Mouse (Mus musculus) neural tube, embryonic 11.5 days (tissue): ENCODE measurements around the gene Asb16. TPM values are rescaled to one million over a fixed set of nuclear protein-coding genes. Genes with fewer than 3 reads are reported as not detected.
A peak's percentile ranks its signal among the peaks of the same experiment; 100 is the strongest.

Source experiments
- ATAC-seq: fragments of 200-750 bp; cut with Nextera tagmentation; 2 replicates; pipeline ENCODE4 v1.8.0; 2017; ENCODE audit warnings: moderate number of reproducible peaks, mild to moderate bottlenecking, moderate TSS enrichment, moderate library complexity; ENCODE audit not compliant: insufficient read depth, low FRiP score, low TSS enrichment
- DNase-seq: peaks from one replicate; pipeline ENCODE4 v3.0.0-alpha.2; 2015; ENCODE audit warnings: low spot score
- H3K27ac ChIP-seq: fragments of 300-500 bp; sonication (generic); 2 replicates; pipeline ENCODE4 v1.5.1; 2014; ENCODE audit warnings: low read depth, mild to moderate bottlenecking, low read length
- H3K27me3 ChIP-seq: fragments of 300-500 bp; sonication (generic); 2 replicates; pipeline ENCODE4 v1.6.1; 2014; ENCODE audit warnings: mild to moderate bottlenecking, low read length, mixed read lengths; ENCODE audit not compliant: control insufficient read depth, insufficient read depth
- H3K36me3 ChIP-seq: fragments of 300-500 bp; sonication (generic); 2 replicates; pipeline ENCODE4 v1.6.1; 2014; ENCODE audit warnings: mild to moderate bottlenecking, low read length, moderate library complexity, mixed read lengths; ENCODE audit not compliant: control insufficient read depth, insufficient read depth
- H3K4me1 ChIP-seq: fragments of 300-500 bp; sonication (generic); 2 replicates; pipeline ENCODE4 v1.6.1; 2014; ENCODE audit warnings: low read length, mixed read lengths; ENCODE audit not compliant: control insufficient read depth, insufficient read depth
- H3K4me2 ChIP-seq: fragments of 300-500 bp; sonication (generic); 2 replicates; pipeline ENCODE4 v1.6.1; 2014; ENCODE audit warnings: low read depth, mild to moderate bottlenecking, moderate library complexity
- H3K4me3 ChIP-seq: fragments of 300-500 bp; sonication (generic); 2 replicates; pipeline ENCODE4 v1.5.1; 2014; ENCODE audit warnings: low read depth, low read length
- H3K9ac ChIP-seq: fragments of 300-500 bp; sonication (generic); 2 replicates; pipeline ENCODE4 v1.6.1; 2014; ENCODE audit warnings: mild to moderate bottlenecking, low read length
- H3K9me3 ChIP-seq: fragments of 300-500 bp; sonication (generic); 2 replicates; pipeline ENCODE4 v1.6.1; 2016; ENCODE audit warnings: low read length; ENCODE audit not compliant: control insufficient read depth
- WGBS: fragments of 180-500 bp; shearing (Covaris S2); extraction: QIAGEN DNeasy Blood & Tissue Kit; methylation state at CpG from one replicate; pipeline ENCODE4 v1.1.7; 2014; 5-methylcytosine and 5-hydroxymethylcytosine counted together
- microRNA-seq: library from miRNA; unstranded; fragments of <30 nt; microRNA quantifications from one replicate; pipeline ENCODE4, GENCODE M21; 2016
- polyA plus RNA-seq: library from polyadenylated mRNA; unstranded; fragments of >200 nt; fragmentation: Nextera tagmentation; extraction: Ambion mirVana; gene quantifications from 2 replicates; pipeline ENCODE4 v1.2.1, GENCODE M21; 2014

Asb16 gene
- polyA plus RNA-seq, 1 experiment from 2014 or later = not detected

GRCm38 (mm10) chr11:102320686-102321005, 52.1 kb downstream of the Asb16 start:
- DNase-seq (no peak), ATAC-seq (no peak)
- Histone ChIP-seq H3K9me3 (no peaks in the 10 kb centered on the region), H3K4me3 (peak overlapping the region; percentile 100), H3K4me2 (peak overlapping the region; percentile 80), H3K27ac (peak overlapping the region; percentile 99), H3K4me1 (peaks cover 14% of the 10 kb centered on the region), H3K36me3 (no peaks in the 10 kb centered on the region), H3K9ac (peak overlapping the region; percentile 100), H3K27me3 (no peaks in the 10 kb centered on the region; the same call in 1 of the 2 replicates)
- 18% methylated on average over 10 of the region's 10 CpGs for WGBS

GRCm38 (mm10) chr11:102321931-102322330, 53.4 kb downstream of the Asb16 start:
- Histone ChIP-seq H3K4me1 (peaks cover 6% of the 10 kb centered on the region), H3K4me2 (no peak overlapping the region), H3K4me3 (no peak overlapping the region), H3K27me3 (no peaks in the 10 kb centered on the region; the same call in 1 of the 2 replicates), H3K27ac (no peak overlapping the region), H3K9ac (no peak overlapping the region), H3K36me3 (no peaks in the 10 kb centered on the region), H3K9me3 (no peaks in the 10 kb centered on the region)
- no peak for DNase-seq
- WGBS = 83% methylated on average over 6 of the region's 6 CpGs
- no peak for ATAC-seq

DNA sequence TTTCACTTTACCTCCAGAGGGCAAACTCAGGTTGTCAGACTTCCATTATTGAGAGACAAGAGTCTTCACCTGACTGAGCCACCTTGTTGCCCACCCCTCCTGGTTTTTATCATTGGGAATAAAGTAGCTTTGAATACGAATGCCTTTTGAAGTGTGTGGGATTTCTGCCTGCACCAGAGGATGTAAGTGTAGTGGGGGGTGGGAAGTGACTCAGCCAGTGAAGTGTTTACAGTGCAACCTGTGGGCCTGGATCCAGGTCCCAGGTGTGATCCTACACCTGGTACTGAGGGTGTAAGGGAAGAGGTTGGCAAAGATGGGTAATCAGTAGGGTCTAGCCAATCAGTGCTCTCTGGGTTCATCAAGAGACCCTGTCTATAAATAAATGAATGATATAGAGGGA, 55.0 kb downstream of the Asb16 start:
- no peak for DNase-seq
- WGBS = 71% methylated on average over 1 of the region's 1 CpGs

DNA sequence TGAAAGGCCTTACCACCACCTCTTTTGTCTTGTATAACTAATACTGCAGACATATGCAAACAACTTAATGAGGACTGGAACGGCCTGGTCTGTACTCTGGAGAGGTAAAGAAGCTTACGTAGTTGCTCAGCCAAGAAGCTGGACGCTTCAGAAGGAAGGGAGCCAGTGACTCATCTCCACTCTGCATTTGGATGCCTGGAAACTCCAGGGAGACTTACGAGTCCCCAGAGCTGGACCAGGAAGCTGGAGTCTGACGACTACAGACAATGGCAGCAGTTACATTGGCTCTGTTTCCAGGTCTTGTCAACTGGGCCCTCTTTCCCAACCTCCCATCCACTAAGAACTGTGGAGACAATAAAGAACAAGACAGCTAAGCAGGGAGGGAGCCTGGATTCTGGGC, 58.7 kb downstream of the Asb16 start:
- ATAC-seq (no peak), DNase-seq (no peak)
- H3K9ac ChIP-seq = no peak overlapping the region
- no peak overlapping the region for H3K27ac ChIP-seq
- H3K4me2 ChIP-seq = no peak overlapping the region
- no peaks in the 10 kb centered on the region for H3K9me3 ChIP-seq
- 66% methylated on average over 5 of the region's 5 CpGs for WGBS
- no peak overlapping the region for H3K4me3 ChIP-seq
- H3K36me3 ChIP-seq = no peaks in the 10 kb centered on the region
- H3K27me3 ChIP-seq = no peaks in the 10 kb centered on the region
- H3K4me1 ChIP-seq = no peaks in the 10 kb centered on the region

More for the DNA sequence above, 55.0 kb downstream of the Asb16 start:
- H3K36me3 ChIP-seq = no peaks in the 10 kb centered on the region
- no peak overlapping the region for H3K4me3 ChIP-seq
- H3K9me3 ChIP-seq = no peaks in the 10 kb centered on the region
- no peak overlapping the region for H3K4me2 ChIP-seq
- no peak overlapping the region for H3K27ac ChIP-seq
- no peak for ATAC-seq
- no peak overlapping the region for H3K9ac ChIP-seq
- H3K4me1 ChIP-seq = peaks cover 6% of the 10 kb centered on the region
- H3K27me3 ChIP-seq = no peaks in the 10 kb centered on the region; the same call in 1 of the 2 replicates

- no peaks in the 10 kb centered on the region for H3K36me3 ChIP-seq
- no peak overlapping the region for H3K4me3 ChIP-seq
- DNase-seq (no peak), ATAC-seq (no peak)
- H3K27ac ChIP-seq = no peak overlapping the region
- H3K9me3 ChIP-seq = no peaks in the 10 kb centered on the region
- no peak overlapping the region for H3K4me2 ChIP-seq
- H3K4me1 ChIP-seq = no peaks in the 10 kb centered on the region
- 81% methylated on average over 7 of the region's 7 CpGs for WGBS
- H3K9ac ChIP-seq = no peak overlapping the region
- H3K27me3 ChIP-seq = no peaks in the 10 kb centered on the region
Observed at GRCm38 (mm10) chr11:102327839-102328238, 59.3 kb downstream of the Asb16 start.

Small RNA genes lying within 50 kb of the gene (microRNA-seq; reads per million reads assigned to microRNA genes)
- 0.78 reads per million for gene Mir8101

Other genes with a start within 250 kb of the Asb16 start
- 28.1 and 35.1 TPM in 2 replicates for gene Mpp3, start 240.3 kb upstream of the Asb16 start, polyA plus RNA-seq
- gene Cd300lg, start 227.2 kb upstream of the Asb16 start, polyA plus RNA-seq = 0.12 and 0.26 TPM in 2 replicates
- gene Mpp2, start 180.2 kb upstream of the Asb16 start, polyA plus RNA-seq = 15.8 and 16.2 TPM in 2 replicates
- gene Ppy, start 167.4 kb upstream of the Asb16 start, polyA plus RNA-seq = not detected in 2 replicates
- gene Pyy, start 160.9 kb upstream of the Asb16 start, polyA plus RNA-seq = 1.0 TPM in 1 of 2 replicates, not detected in the other
- gene Nags, start 123.2 kb upstream of the Asb16 start, polyA plus RNA-seq = not detected in 2 replicates
- gene Tmem101, start 112.3 kb upstream of the Asb16 start, polyA plus RNA-seq = 34.2 and 34.9 TPM in 2 replicates
- gene Lsm12, start 83.4 kb upstream of the Asb16 start, polyA plus RNA-seq = 74.2 and 81.9 TPM in 2 replicates
- 30.0 and 35.3 TPM in 2 replicates for gene G6pc3, start 79.1 kb upstream of the Asb16 start, polyA plus RNA-seq
- 41.1 and 42.7 TPM in 2 replicates for gene Hdac5, start 38.6 kb upstream of the Asb16 start, polyA plus RNA-seq
- 17.9 and 18.6 TPM in 2 replicates for gene BC030867, start 19.9 kb upstream of the Asb16 start, polyA plus RNA-seq
- gene Tmub2, start 16.2 kb downstream of the Asb16 start, polyA plus RNA-seq = 61.7 and 64.5 TPM in 2 replicates
- 18.8 and 20.0 TPM in 2 replicates for gene Atxn7l3, start 27.9 kb downstream of the Asb16 start, polyA plus RNA-seq
- 86.0 and 93.2 TPM in 2 replicates for gene Ubtf, start 51.0 kb downstream of the Asb16 start, polyA plus RNA-seq
- gene Slc4a1, start 97.5 kb downstream of the Asb16 start, polyA plus RNA-seq = 26.6 and 28.4 TPM in 2 replicates
- 46.7 and 51.5 TPM in 2 replicates for gene Rundc3a, start 124.7 kb downstream of the Asb16 start, polyA plus RNA-seq
- 174 and 184 TPM in 2 replicates for gene Slc25a39, start 139.2 kb downstream of the Asb16 start, polyA plus RNA-seq
- 54.2 and 54.8 TPM in 2 replicates for gene Grn, start 161.6 kb downstream of the Asb16 start, polyA plus RNA-seq
- 11.6 and 12.0 TPM in 2 replicates for gene Fam171a2, start 178.9 kb downstream of the Asb16 start, polyA plus RNA-seq
- gene Itga2b, start 201.4 kb downstream of the Asb16 start, polyA plus RNA-seq = 5.3 and 6.1 TPM in 2 replicates